Mouse (Mus musculus) brain, adult 2 months (tissue): Measurements from ENCODE around the gene Sde2.
"Not testable (repeated sequence)": the region's sequence is repeated elsewhere in the genome, so short reads cannot be mapped to it uniquely, and the experiment has no call there.

Source experiments
- DNase-seq: peaks from one replicate; pipeline ENCODE4 v3.0.0; 2011; ENCODE audit warnings: low read depth, low spot score

Sde2 gene

GRCm38 (mm10) chr1:180888556-180889042, 37.7 kb downstream of the Sde2 start:
- no peak for DNase-seq

GRCm38 (mm10) chr1:180889172-180889571, 38.2 kb downstream of the Sde2 start:
- no peak for DNase-seq

GRCm38 (mm10) chr1:180889841-180890240, 38.9 kb downstream of the Sde2 start:
- DNase-seq, result no peak

GRCm38 (mm10) chr1:180892808-180893207, 41.9 kb downstream of the Sde2 start, which contains the start of gene Lefty2:
Gene Lefty2, plus strand, starts transcription at chr1:180893108.
- no peak for DNase-seq

- DNase-seq, result not testable (repeated sequence)
These were observed 43.4 kb downstream of the Sde2 start for GRCm38 (mm10) chr1:180894088-180894987.

GRCm38 (mm10) chr1:180901107-180901506, 50.2 kb downstream of the Sde2 start:
- DNase-seq, result peak; percentile 78

GRCm38 (mm10) chr1:180902915-180903314, 52.0 kb downstream of the Sde2 start:
- DNase-seq, result no peak

- no peak for DNase-seq
These were observed 52.7 kb downstream of the Sde2 start for GRCm38 (mm10) chr1:180903666-180904038.

- peak; percentile 97 for DNase-seq
These were observed 53.3 kb downstream of the Sde2 start, which contains the start of gene Pycr2 for GRCm38 (mm10) chr1:180904039-180904814. Gene Pycr2, plus strand, starts transcription at chr1:180904293.

- no peak for DNase-seq
These were observed 53.8 kb downstream of the Sde2 start for GRCm38 (mm10) chr1:180904815-180905080.

- no peak for DNase-seq
These were observed 54.4 kb downstream of the Sde2 start for GRCm38 (mm10) chr1:180905307-180905706.

GRCm38 (mm10) chr1:180905876-180906275, 54.9 kb downstream of the Sde2 start:
- no peak for DNase-seq

GRCm38 (mm10) chr1:180906461-180907147, 55.7 kb downstream of the Sde2 start:
- DNase-seq, result no peak

GRCm38 (mm10) chr1:180911138-180911537, 60.2 kb downstream of the Sde2 start:
- DNase-seq, result peak; percentile 51

GRCm38 (mm10) chr1:180911653-180912287, 60.8 kb downstream of the Sde2 start:
- DNase-seq, result no peak

GRCm38 (mm10) chr1:180912792-180913191, 61.9 kb downstream of the Sde2 start:
- no peak for DNase-seq

GRCm38 (mm10) chr1:180913797-180914196, 62.9 kb downstream of the Sde2 start:
- DNase-seq, result no peak

GRCm38 (mm10) chr1:180916425-180916824, 65.5 kb downstream of the Sde2 start:
- DNase-seq, result no peak

GRCm38 (mm10) chr1:180917053-180917452, 66.1 kb downstream of the Sde2 start:
- no peak for DNase-seq
